Mouse (Mus musculus) liver, postnatal 0 days (tissue): Measurements from ENCODE around the gene Edem1.

Source experiments
- CTCF ChIP-seq: sonication (generic); IDR thresholded peaks from 2 replicates; pipeline ENCODE4 v1.5.1; 2016; ENCODE audit warnings: antibody characterized with exemption, low read depth
- EP300 ChIP-seq: IDR thresholded peaks from 2 replicates; pipeline ENCODE4 v1.6.1; 2016; ENCODE audit warnings: antibody characterized with exemption, low read depth, mild to moderate bottlenecking

GRCm38 (mm10) chr6:108832989-108833388 lies 4.5 kb downstream of the Edem1 start:
- no peak for TF ChIP-seq CTCF
- TF ChIP-seq EP300: no peak
